Mouse (Mus musculus): ENCODE results near the gene Fbxo41.

DNA sequence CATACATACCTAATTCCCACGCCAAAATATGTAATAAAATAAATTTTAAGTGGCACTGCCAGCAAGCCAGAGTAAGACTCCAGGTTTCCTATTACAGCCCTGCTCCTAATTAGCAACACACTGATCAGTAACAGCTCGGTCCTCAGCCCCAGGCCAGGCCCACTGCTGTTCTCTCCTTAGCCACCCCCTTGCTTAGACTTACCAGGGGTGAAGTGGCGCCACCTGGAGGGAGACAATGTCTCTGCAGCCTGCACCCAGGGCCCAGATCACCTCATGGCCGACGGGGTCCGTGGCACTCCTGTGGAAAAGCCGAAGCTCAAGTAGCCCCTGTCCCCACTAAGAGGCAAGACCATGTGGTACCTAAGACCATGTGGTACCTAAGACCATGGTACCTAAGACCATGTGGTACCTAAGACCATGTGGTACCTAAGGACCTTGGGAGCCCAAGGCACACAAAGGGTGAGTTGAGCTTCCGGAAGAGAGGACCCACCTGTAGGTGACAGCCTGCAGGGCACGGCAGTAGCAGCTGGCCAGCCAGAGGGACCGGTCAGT is 25.4 kb downstream of the Fbxo41 start:
- TF ChIP-seq CTCF (IDR thresholded peaks at IDR 0.05; ENCODE audit: low read depth, low read length) (peak; percentile 81), POLR2A (IDR thresholded peaks at IDR 0.05; ENCODE audit: extremely low read depth, insufficient read depth, low read length) (no peak)

Data from liver, adult 2 months (tissue).